Mouse (Mus musculus): ENCODE measurements at regions not wholly inside any gene's neighbourhood (a gene's known extent, or its start where the extent isn't known, plus 50 kb on each side); places are given as distances from the start of the nearest gene placed in this dataset.

GRCm38 (mm10) chr5:43424551-43425257 lies 90.6 kb upstream of the C1qtnf7 start:
- no peak for DNase-seq

- DNase-seq = no peak
Measured at GRCm38 (mm10) chr5:43433337-43433736, 82.0 kb upstream of the C1qtnf7 start.

GRCm38 (mm10) chr5:43439191-43439590 lies 76.1 kb upstream of the C1qtnf7 start:
- no peak for DNase-seq

- DNase-seq = peak; percentile 48 to 70
Measured at GRCm38 (mm10) chr5:43441306-43441705, 74.0 kb upstream of the C1qtnf7 start.

- DNase-seq = no peak
Measured at GRCm38 (mm10) chr5:43444582-43445214, 70.6 kb upstream of the C1qtnf7 start.

GRCm38 (mm10) chr5:43445620-43446019 lies 69.7 kb upstream of the C1qtnf7 start:
- no peak for DNase-seq

GRCm38 (mm10) chr5:43446295-43446694 lies 69.0 kb upstream of the C1qtnf7 start:
- no peak for DNase-seq

- DNase-seq = peak in 1 of 2 experiments; percentile 3
Measured at GRCm38 (mm10) chr5:43456018-43456417, 59.3 kb upstream of the C1qtnf7 start.

- DNase-seq = no peak
Measured at GRCm38 (mm10) chr5:43457725-43458124, 57.6 kb upstream of the C1qtnf7 start.

- DNase-seq = no peak
Measured at GRCm38 (mm10) chr5:43461987-43462715, 53.2 kb upstream of the C1qtnf7 start.
